Mouse (Mus musculus): ENCODE results near the gene Asnsd1. TPM values are rescaled to one million over a fixed set of nuclear protein-coding genes. Genes with fewer than 3 reads are reported as not detected.

Asnsd1 gene
- polyA plus RNA-seq, 1 experiment from 2014 or later: 92.4 TPM

DNA sequence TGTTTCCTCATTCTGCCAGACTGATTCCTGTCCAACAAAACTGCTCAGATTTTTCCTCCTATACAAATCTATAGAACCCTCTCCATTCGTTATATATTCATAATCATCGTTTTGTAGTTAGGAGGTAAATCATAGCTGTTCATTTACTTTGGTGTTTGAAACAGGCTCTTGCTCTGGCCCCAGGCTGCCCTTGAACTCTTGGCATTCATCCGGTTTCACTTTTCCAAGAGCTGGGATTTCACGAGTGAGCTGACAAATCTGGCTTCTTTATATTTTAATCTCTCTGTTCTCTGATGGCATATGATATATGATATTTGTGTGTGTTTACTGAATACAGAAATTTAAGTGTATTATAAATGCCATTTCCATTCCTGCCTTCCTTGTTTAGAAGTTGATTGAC, 52.0 kb downstream of the Asnsd1 start:
- no peak for ATAC-seq (replicated peaks; ENCODE audit: low FRiP score)
- no peak overlapping the region for H3K27ac ChIP-seq (ENCODE audit: low read depth, low read length)
- 80% methylated on average over 4 of the region's 4 CpGs for WGBS
- DNase-seq (ENCODE audit: low spot score): no peak
- H3K4me2 ChIP-seq: no peak overlapping the region
- H3K9ac ChIP-seq (ENCODE audit: low read depth, low read length): no peak overlapping the region
- H3K9me3 ChIP-seq (ENCODE audit: control insufficient read depth, low read length): no peaks in the 10 kb centered on the region
- no peak overlapping the region for H3K4me3 ChIP-seq (ENCODE audit: low read depth, low read length)
- H3K27me3 ChIP-seq (replicated peaks; ENCODE audit: control insufficient read depth, insufficient read depth, low read length): no peaks in the 10 kb centered on the region
- peaks cover 5% of the 10 kb centered on the region for H3K4me1 ChIP-seq (replicated peaks; ENCODE audit: control insufficient read depth, insufficient read depth, low read length)
- peaks cover 2% of the 10 kb centered on the region; the same call in 1 of the 2 replicates for H3K36me3 ChIP-seq (ENCODE audit: control insufficient read depth, insufficient read depth, low read length)

DNA sequence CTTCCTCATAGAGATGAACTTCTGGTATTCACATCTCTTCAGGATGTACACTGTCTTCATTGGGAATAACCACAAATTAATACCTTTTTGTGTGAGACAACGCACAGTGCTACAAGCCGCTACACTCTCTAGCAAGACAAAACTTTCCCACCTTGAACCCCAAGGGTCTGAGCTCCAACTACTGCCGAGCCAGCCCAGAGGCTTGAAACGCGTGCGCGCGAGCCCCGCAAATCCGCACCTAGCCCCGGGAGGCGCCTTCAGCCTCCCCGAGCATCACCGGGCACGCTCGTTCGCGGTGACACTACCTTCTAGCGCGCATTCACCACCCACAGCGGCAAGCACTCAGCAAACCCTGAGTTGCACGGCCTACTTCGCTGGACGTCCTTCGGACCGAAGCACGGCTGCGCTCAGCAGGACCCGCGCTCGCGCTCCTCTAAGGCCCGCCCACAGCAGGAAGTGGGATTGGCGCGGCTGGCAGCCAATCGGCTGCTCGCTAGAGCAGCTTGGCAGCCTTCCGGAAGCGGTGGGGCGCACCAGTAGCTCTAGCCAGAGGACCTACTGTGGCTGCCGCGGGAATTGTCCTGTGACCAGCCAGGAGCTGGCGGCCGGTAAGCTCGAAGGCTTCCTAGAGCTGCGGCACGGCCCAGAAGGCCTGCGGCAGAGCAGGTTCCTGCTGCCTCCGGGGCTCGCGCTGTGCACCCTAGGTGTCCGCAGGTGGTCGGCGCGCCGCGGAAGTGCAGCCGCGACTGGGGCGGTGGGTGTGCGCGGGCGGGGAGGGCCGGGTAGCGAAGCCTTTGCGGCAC, 55.8 kb downstream of the Asnsd1 start, which contains the start of the genes Pms1, Ormdl1 and Gm28778:
Gene Pms1, minus strand, starts transcription at position 438 of the 803 bp plus-strand sequence.
Gene Ormdl1, plus strand, starts transcription at position 515 of the 803 bp plus-strand sequence.
Gene Gm28778, plus strand, starts transcription at position 531 of the 803 bp plus-strand sequence.
- peak; percentile 100 for ATAC-seq (replicated peaks; ENCODE audit: low FRiP score)
- under 1% methylated on average over 66 of the region's 66 CpGs for WGBS

More for the DNA sequence above, 55.8 kb downstream of the Asnsd1 start, which contains the start of the genes Pms1, Ormdl1 and Gm28778:
- Histone ChIP-seq H3K4me1 (replicated peaks; ENCODE audit: control insufficient read depth, insufficient read depth, low read length) (peaks cover 5% of the 10 kb centered on the region), H3K4me2 (peak within 1 kb of the TSS; percentile 74), H3K36me3 (ENCODE audit: control insufficient read depth, insufficient read depth, low read length) (no peaks in the 10 kb centered on the region), H3K4me3 (ENCODE audit: low read depth, low read length) (peak within 1 kb of the TSS; percentile 82), H3K27ac (ENCODE audit: low read depth, low read length) (peak within 1 kb of the TSS; percentile 62), H3K9ac (ENCODE audit: low read depth, low read length) (peak within 1 kb of the TSS; percentile 82), H3K9me3 (ENCODE audit: control insufficient read depth, low read length) (no peaks in the 10 kb centered on the region), H3K27me3 (replicated peaks; ENCODE audit: control insufficient read depth, insufficient read depth, low read length) (no peaks in the 10 kb centered on the region)
- peak; percentile 89 for DNase-seq (ENCODE audit: low spot score)

Other genes starting within 250 kb of the Asnsd1 start
- gene 1700019A02Rik, start 165.1 kb downstream of the Asnsd1 start, polyA plus RNA-seq (2014; fragmentation: Nextera tagmentation; extraction: Ambion mirVana): not detected in 2 replicates
- 20.1 and 25.0 TPM in 2 replicates for gene Pms1, start 55.7 kb downstream of the Asnsd1 start, polyA plus RNA-seq (2014; fragmentation: Nextera tagmentation; extraction: Ambion mirVana)
- 51.1 and 55.2 TPM in 2 replicates for gene Ormdl1, start 55.7 kb downstream of the Asnsd1 start, polyA plus RNA-seq (2014; fragmentation: Nextera tagmentation; extraction: Ambion mirVana)
- gene Gm28778, start 55.6 kb downstream of the Asnsd1 start, polyA plus RNA-seq (2014; fragmentation: Nextera tagmentation; extraction: Ambion mirVana): not detected in 2 replicates
- gene Osgepl1, start 39.1 kb downstream of the Asnsd1 start, polyA plus RNA-seq (2014; fragmentation: Nextera tagmentation; extraction: Ambion mirVana): 32.1 and 36.6 TPM in 2 replicates
- not detected in 2 replicates for gene Asdurf, start 133 bp downstream of the Asnsd1 start, polyA plus RNA-seq (2014; fragmentation: Nextera tagmentation; extraction: Ambion mirVana)
- 0.40 and 0.51 TPM in 2 replicates for gene Gm28551, start 85 bp downstream of the Asnsd1 start, polyA plus RNA-seq (2014; fragmentation: Nextera tagmentation; extraction: Ambion mirVana)